Mouse (Mus musculus) testis, adult 2 months (tissue): ENCODE results near the gene Car12.

Experiments
- CTCF ChIP-seq: fragments of 200-500 bp; IDR thresholded peaks from 2 replicates; pipeline ENCODE4 v1.5.1; 2012; ENCODE audit warnings: low read depth, mild to moderate bottlenecking, inconsistent platforms, low read length, moderate library complexity; ENCODE audit not compliant: control insufficient read depth, insufficient read depth, insufficient replicate concordance
- POLR2A ChIP-seq: fragments of 200-500 bp; IDR thresholded peaks from 2 replicates; pipeline ENCODE4 v1.6.1; 2012; ENCODE audit warnings: low read depth, mild to moderate bottlenecking, inconsistent platforms, low read length, moderate library complexity; ENCODE audit not compliant: control insufficient read depth

DNA sequence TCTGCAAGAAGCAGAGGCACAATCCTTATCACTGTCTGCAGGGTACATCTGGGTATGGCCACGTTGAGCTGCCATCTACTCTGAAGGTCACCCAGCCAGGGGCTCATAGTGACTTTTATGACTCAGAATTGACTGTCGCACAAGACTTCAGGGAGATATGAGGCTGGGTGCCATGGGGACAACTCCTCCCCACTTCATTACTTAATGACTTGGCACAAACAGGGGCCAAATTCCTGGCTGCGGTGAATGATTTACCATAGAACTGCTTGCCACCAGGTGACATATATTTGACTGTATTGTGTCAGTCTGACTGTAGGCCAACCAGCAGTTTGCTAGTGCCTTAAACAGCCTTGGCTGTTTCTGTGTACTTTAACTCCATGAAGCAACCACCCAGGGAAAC, 55.8 kb downstream of the Car12 start:
- TF ChIP-seq CTCF: no peak
- no peak for TF ChIP-seq POLR2A
